Mouse (Mus musculus) spleen, embryonic (tissue): ENCODE results near the gene Fyb2.
"Not testable (repeated sequence)": the region's sequence is repeated elsewhere in the genome, so short reads cannot be mapped to it uniquely, and the experiment has no call there.

Experiments used
- CTCF ChIA-PET: fragments of 350-600 bp; sonication (Branson Sonifier 250); formaldehyde crosslinking; loops from one replicate; lab custom pipeline; 2022; lab: Charles Lee

Gene Fyb2

DNA sequence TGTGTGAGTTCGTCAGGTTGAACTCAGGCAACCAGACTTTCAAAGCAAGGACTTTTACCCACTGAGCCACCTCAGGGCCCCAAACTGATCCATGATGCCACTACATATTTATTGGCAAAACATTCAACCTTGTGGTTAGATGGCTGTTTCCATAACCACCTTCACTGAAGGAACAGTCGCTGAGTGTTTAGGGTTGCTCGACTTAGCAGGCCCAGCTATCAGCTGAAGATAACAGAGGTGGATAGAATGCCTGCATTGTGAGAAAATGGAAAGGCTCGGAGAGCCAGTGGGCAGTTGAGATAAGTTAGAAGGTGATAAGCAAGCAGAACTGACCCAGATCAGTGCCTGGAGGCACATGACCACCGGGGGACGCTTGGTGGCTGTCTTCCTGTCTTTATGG, 26.3 kb downstream of the Fyb2 start:
- CTCF ChIA-PET = no interaction called here

DNA sequence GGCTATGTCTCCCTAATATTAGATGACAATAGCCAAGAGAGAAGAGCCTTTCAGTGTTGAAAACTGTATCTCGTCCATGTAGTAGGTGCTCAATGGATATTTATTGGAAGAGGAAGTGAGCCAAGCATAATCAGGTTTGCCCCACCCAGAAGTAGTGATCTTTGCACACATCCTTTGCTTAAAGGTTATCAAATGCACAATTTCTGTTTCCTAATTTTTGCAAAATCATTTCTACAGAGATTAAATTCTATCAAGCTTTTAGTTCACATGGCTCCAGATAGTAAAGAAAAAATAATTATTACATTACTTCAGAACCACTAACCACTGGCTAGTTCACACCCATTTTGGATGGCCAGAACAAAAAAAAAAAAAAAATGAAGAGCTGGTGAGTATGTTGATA, 28.6 kb downstream of the Fyb2 start:
- CTCF ChIA-PET = no interaction called here

DNA sequence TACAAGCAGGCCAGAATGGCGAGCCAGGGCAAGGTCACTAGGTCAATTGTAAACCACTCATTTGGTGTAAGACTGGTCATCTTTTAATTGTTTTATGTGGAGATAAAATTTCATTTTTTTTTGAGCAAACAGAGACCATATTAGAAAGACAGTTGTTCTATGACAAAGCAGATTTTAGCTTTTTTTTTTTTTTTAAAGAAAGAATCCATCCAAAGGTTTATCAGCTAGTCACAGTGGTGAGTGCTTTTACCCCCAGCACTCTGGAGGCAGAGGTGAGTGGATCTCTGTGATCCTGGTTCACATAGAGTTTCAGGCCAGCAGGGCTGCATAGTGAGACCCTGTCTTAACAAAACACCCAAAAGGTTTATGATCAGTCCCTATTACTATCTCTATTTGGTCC, 31.2 kb downstream of the Fyb2 start:
- CTCF ChIA-PET = no interaction called here

DNA sequence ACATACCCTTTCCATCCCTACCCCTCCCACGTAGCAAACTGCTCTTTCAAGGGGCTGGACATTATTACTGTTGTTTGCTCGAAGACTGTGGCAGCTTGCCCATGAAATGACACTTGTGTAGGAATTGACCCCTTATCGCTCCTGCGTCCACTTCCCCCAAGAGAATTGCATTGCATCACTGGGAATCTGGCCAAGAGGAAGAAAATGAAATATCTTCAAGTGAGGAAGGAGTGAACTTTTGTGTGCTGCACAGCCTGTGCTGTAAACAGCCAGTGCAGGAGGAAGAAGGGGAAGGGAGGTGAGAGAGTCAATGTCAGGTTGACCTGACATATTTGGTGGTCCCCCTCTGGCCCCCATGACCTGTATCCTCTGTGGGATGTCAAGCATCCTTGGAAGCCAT, 35.6 kb downstream of the Fyb2 start:
- CTCF ChIA-PET = no interaction called here

DNA sequence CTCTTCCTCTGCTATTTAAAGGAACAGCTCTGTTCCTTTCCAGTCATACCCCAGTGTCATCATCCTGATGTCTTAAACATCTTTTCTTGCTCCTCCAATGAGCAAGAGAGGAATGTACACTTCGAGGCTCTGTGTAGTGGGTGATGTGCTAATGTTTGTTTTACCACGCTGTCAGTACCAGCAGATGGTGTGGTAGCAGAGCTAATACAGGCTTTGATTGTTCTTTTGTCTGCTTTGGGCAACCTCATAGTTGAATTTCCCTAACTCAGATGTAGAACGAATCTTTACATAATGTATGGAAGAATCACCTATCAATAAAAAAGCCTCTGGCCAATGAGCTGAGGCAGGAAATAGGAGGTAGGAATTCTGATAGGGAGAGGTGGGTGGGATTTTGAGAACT, 36.0 kb downstream of the Fyb2 start:
- CTCF ChIA-PET = interaction anchor here (0.6 kb wide), 1 partner anchor 164 kb away, joined by 8 read pairs; no protein-coding TSS in a partner anchor

DNA sequence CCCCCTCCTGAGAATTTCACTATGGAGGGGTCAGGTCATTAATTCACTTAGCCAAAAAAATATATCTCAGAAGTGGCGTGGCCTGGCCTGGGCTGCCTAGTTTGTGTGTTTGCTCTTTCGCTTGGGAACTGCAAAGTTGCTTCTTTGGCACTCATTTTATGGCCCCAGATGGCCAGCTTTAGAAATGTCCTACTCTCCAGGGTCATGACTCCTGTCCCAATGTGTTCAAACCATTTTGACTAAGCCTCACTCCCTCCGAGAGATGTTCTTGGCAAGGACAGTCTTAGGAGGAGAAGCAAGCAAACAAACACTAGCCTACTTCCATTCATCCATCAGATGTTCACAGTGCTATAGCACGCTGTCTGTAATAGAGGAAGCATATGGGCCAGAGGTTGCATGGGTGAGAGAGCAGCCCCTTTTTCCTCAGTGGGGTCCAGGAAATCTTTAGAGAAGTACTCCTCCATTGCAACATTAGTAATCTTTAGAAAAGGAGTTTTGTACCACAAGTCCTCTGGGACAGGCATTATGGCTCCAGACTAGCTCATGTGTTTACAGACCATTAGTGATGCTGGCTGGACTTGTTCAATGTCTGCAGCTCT, 38.1 kb downstream of the Fyb2 start:
- CTCF ChIA-PET = no interaction called here

DNA sequence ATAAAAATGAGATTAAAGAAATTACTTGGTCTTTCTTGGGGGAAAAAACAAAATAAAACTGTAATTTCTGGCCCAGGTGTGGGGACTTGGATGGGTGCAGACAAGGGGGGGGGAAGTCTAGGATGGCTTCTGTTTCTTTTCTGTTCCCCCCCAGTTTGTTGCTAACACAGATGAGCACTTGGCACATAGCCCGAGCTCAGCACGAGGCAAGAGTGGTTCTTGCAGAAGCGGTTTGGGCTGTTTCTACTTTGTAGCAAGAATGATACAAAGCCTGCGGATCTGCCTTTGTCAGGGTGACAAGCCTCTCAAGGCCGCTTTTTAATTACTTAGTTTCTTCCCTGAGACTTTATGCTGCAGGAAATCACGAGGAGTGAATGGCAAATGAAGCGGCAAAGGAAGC, 43.4 kb downstream of the Fyb2 start:
- CTCF ChIA-PET = no interaction called here

DNA sequence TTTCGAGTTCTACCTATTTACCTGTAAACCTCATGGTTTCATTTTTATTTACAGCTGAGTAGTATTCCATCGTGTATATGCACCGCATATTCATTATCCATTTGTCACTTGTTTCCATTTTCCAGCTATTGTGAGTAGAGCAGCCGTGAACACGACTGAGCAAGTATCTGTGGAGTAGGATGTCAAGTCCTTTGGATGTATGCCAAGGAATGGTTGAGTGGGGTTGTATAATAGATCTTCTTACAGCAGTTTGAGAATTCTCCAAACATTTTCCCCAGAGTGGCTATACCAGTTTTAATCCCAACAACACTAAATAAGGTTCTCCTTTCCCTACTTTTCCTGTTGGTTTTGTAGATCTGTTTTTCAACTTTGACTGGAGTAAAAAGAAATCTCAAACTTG, 48.2 kb downstream of the Fyb2 start:
- CTCF ChIA-PET = no interaction called here

DNA sequence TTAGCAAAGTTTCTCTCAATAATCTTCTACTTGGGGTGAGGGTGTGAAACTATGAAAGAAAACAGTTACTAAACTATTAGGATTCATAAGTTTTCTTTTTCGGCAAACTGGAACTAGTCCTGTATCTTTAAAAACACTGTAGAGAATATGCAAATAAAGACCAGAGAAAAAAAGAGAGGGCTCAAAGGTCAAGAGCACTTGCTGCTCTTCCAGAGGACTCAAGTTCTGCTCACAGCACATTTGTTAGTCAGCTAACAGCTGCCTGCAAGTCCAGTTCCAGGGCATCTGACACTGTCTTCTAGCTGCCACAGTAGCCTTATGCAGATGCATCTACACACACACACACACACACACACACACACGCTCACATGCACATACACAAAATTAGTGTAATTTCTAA, 59.4 kb downstream of the Fyb2 start:
- CTCF ChIA-PET = no interaction called here

DNA sequence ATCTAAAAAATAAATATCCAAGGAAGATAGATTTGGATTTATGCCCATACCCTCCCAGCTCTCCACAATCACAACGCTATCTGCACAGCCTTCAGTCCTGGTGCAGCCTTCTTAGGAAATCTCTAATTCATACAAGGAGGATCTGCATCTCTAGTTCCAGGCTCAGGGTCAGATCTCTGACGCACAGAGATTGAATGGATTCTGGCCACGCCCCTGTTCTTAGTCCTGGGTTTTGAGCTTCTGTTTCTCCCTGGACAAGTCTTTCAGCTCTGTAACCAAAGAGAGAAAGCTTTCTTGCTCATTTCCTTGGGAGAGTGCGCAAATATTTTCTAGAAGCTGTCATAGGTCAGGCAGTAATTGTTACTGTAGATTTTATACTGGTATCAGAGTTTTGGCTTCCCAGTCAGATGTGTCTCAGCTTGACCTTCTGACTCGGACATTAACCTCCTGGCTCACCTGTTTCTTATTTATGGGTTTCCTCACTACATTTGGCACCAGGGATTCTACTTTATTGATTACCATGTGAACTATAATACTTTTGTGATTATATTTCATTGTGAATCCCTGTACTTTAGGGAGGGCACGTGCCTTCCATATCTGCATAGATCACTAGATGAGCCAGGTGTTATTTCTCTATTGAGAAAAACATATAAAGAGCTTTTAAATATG, 62.0 kb downstream of the Fyb2 start:
- CTCF ChIA-PET = no interaction called here

DNA sequence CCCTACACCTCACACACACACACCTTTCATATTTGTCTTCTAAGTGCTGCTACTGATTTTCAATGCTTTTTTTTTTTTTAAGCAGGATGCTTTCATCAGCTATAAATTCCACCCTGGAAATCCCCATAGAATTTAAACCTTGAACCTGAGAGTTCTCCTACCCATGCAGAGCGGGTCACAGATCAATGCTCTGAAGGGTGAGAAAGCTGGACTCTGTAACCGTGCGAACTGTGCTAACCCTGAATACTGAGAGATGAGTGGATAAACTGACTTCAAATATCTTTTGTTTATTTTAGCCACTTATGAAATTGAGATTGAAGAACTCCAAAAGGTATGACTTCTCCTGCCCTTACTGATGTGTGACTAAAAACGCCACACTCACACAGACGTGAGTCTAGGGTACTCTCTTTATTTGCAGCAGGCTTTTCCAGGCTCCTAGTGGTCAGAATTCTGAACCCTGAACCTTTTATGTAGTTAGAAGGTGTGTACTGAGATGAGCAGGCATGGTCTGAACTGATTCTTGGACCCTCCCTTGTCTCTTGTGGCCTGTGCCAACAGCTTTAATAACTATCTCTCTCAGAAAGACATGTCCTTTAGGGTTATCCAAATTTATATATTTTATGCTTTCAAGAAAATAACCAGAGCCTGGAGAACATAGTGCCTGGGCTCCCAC, 72.8 kb downstream of the Fyb2 start:
- CTCF ChIA-PET = no interaction called here

DNA sequence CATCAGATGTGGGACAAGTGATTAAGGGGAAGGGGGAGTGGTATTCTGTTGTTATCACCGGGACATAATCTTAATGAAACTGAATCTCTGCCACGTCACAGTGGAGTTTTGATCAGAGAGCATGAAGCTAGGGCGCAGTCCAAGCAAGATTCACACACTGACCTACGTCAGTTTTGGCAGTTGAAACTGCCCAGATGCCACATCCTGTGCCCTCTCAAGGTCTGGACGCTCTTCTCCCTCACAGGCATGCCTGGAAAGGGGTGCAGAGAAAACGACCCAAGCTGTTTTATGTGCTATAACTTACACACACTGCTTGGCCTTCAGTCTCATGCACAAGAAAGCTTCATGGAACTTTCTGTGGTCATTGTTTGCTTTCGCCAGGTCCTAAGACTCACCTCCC, 74.4 kb downstream of the Fyb2 start:
- CTCF ChIA-PET = no interaction called here

DNA sequence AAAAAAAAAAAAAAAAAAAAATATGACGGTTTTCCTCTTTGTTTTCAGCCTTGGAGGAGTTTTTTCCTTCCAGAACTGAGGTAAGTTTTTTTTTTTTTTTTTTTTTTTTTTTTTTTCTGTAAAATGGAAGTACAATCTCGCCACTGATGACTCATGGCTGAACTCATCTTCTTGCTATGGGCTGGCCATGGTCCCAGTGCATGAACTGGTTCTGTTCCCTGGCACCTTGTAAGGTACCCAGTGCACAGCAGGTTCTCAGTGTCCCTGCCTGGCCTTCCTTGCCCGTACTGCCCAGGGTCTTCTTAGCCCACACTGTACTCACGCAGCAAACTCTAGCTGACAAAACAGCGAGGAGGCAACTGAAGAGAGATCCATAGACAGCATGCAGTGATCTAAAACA, 74.8 kb downstream of the Fyb2 start:
- CTCF ChIA-PET = no interaction called here

DNA sequence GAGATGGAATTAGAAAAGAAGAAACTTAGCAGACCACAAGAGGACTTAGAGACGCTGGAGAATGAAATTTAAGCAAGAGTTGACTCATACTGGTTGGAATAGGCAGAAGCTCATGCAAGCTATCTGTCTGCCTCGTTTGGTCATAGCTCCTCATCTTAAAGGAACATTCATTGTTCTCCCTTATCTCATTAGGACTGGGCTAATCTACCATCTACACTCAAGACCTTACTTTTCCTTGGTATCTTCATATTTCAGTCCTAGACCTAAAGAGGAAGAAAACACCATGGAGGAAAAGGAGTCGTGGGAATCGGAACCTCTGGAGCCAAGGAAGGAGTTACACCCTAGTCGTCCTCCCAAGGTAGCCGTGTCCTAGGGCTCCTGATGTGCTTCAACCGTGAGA, 75.5 kb downstream of the Fyb2 start:
- CTCF ChIA-PET = no interaction called here

DNA sequence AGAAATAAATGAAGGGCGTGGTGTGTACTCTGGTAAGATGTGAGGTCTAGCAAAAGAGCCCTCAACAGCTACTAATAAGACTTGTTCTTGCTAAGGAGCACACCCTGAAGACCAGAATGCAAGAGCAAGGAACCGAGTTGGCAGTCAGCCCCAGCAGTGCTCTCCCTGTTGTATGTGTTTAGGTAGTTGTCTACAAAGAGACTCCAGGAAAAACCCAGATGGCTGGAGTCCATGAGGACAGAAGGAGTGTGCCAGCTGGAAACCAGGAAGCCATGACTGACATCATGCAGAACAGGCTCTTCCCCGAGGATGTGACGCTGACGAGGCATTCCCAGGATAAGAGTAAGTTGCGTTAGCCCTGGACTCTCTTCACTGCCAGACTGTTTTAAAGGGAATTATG, 76.8 kb downstream of the Fyb2 start:
- CTCF ChIA-PET = no interaction called here

DNA sequence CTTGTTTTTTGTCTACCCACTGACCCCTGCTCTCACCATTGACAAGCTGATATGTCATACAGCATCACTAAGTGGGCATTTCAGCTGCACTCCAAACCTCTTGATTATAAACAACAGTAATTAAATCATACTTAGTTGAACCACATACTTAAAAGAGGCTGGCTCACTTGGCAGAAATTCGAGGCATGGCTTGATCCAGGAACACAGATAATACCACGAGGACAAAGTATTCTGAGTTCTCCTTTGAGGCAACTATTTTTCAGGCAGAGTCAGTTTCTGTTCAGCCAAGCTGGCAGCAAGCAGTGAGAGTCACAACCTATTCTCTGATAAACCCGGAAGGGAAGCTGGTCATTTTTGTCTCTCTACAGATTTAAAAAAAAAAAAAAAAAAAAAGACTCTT, 77.4 kb downstream of the Fyb2 start:
- CTCF ChIA-PET = no interaction called here

DNA sequence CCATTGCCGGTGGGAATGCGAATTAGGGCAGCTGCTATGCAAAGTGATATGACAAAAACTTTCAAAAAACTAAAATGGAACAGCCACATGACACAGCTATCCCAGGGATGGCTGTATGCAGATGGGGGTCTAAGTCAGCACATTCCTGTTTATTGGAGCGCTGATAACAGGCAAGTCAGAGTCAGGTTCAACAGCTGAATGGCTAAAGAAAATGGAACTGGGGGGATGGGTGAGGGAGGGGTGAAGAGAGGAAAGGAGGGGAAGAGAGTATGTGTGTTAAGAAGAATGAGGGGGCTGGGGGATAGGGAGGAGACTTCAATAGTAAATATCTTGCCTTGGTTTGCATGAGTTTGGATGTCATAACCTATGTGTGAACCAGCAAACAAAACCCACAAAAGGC, 79.0 kb downstream of the Fyb2 start:
- CTCF ChIA-PET = no interaction called here

DNA sequence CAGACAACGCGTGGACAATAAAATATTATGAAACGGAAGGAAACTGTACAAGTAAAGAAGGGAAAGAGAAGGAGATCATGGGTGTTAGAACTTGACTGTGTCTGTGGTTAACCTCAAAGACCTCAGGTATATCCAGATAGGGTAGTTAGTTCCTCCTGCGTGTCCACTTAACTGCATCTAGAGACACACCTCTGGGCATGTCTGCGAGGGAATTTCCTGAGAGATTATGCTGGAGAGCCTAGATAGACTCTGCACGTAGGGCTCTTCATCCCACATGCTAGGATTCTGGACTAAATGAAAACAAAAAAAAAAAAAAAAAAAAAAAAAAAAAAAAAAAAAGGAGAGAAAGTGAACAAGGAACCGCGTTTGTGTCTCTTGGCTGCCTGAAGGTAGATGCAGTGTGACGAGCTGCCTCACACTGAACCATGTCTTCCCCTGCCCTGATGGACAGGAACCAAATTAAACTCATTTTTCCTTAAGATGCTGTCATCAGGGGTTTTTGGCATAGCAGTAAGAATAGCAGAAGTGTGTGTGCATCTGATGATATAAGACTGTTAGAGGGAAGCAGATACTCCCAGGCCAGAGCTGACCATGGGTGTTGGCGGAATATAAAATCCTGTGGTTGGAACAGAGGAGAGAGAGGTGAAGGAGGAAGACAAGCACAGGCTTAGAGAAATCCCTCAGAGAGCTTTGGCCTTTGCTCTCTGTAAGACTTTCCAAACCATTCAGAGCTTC, 80.1 kb downstream of the Fyb2 start:
- CTCF ChIA-PET = no interaction called here

DNA sequence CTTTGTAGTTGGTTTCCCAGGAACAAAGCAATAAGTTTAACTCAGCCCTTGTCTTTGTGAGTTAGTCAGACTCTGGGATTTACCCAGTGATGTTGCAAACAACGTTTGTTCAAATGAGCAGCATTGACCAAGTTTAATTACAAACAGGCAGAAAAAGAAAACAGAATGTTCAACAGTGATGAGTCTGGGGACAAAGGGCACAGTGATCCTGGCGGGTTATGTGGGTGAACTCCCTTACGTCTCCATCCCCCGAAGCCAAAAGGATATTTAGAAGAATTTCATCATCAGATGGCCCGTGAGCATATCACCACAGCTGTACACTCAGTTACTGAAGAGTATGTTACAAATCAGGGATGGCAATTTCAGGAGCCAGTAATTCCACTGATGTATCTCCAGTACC, 86.4 kb downstream of the Fyb2 start:
- CTCF ChIA-PET = no interaction called here

DNA sequence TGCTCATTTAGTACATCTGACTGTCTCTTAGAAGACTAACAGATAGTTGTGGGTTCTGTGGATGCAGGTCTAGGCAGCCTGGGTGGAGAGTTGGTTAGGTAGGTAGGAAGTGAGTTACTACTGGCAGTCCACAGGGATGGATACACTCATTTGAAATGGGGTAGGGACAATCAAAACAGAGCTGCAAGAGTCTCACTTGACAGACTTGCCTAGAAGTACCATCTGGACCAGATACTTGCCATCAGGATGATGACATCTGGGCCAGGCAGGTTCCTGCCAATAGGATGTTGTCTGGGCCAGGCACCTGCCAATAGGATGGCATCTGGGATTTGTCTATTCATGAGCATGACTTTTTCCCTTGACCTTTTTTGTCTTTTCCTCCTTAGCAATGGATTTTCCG, 88.5 kb downstream of the Fyb2 start:
- CTCF ChIA-PET = no interaction called here

DNA sequence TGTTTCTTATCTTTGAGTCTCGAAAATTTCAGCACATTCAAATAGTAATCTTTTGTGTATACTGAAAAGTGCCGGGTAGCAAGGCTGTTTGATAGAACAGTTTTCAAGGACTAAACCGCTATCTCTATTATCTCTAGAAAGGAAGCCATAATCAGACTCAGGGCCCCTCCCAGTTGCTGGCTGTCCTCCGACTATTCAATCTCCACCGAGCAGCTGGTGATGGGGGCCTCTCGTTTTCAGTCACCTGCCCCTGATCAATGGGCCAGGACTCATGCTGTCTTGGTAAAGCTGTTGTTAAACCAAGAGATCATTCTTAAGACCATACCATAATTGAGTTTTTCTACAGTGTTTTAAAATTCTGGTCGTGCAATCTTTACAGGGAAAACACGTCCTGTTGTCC, 90.9 kb downstream of the Fyb2 start:
- CTCF ChIA-PET = no interaction called here

DNA sequence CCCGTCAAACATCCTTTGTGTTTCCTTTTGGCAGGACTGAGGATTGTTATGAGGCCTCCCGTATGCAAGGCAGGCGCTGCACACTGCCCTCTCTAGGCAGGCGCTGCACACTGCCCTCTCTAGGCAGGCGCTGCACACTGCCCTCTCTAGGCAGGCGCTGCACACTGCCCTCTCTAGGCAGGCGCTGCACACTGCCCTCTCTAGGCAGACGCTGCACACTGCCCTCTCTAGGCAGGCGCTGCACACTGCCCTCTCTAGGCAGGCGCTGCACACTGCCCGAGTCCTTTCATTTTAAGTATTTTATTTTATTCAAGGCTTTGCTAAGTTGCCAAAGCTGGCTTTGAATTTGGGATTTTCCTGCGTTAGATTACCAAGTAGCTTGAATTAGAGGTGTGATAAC, 91.4 kb downstream of the Fyb2 start:
- CTCF ChIA-PET = not testable (repeated sequence)
